Mouse (Mus musculus) embryo, embryonic 10 days (tissue): Measurements from ENCODE around the gene D430041D05Rik.
"Not testable (repeated sequence)": the region's sequence is repeated elsewhere in the genome, so short reads cannot be mapped to it uniquely, and the experiment has no call there.

Source experiments
- DNase-seq: peaks from one replicate; pipeline ENCODE4 v3.0.0-alpha.2; 2015; ENCODE audit warnings: low spot score

D430041D05Rik gene

GRCm38 (mm10) chr2:104117173-104117572 is 293.6 kb downstream of the D430041D05Rik start:
- DNase-seq, result not testable (repeated sequence)

GRCm38 (mm10) chr2:104114898-104115297 is 295.9 kb downstream of the D430041D05Rik start:
- no peak for DNase-seq

GRCm38 (mm10) chr2:104113563-104113962 is 297.2 kb downstream of the D430041D05Rik start:
- not testable (repeated sequence) for DNase-seq

DNA sequence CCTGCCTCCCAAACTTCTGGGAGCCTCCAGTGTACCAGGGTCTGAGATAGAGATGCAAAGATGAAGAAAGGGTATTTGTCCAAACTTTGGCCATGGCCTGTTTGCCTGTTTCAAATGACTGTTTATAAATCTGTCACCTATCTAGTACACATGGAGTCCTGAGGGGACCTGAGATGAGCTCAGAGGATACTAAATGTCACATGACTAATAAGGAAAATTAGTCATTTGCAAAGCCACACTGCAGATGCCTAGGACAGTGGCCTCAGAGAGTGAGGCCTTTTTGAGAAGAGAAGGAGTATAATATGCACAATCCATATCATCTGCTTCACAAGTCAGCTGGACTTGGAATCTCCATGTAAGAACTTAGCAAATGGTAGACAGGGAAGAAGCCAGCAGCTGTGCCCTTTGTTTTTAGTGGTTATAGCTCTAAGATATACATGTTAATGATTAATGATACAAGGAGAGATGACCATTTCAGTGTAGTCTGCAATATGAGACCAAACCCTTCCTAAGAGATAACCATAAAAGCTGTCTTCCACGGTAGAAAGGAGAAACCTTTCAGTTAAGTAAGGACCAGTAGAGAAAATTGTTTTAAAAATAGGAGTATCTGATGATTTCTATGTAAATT is 299.5 kb downstream of the D430041D05Rik start:
- DNase-seq, result not testable (repeated sequence)

- DNase-seq, result no peak
These were observed 300.8 kb downstream of the D430041D05Rik start for GRCm38 (mm10) chr2:104110031-104110430.

DNA sequence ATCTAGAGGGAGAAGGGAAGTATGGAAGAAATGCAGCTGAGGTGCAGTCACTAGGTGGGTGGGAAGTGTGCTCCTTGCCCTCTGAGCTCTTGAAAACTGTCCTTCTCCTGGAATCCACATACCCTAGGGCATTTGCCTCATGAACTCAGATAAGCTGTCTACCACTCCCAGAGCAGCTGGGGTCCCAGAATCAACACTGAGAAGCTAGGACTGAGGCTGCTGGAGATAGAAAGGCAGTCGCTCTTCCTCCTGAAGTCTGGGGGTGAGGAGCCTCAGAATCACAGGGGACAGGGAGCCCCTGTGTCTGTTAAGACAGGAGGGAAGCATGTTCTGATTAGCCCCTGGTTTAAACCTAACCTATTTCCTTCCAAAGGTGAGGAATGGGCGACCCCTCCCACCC is 301.3 kb downstream of the D430041D05Rik start:
- no peak for DNase-seq

GRCm38 (mm10) chr2:104109021-104109420 is 301.8 kb downstream of the D430041D05Rik start:
- DNase-seq, result not testable (repeated sequence)

DNA sequence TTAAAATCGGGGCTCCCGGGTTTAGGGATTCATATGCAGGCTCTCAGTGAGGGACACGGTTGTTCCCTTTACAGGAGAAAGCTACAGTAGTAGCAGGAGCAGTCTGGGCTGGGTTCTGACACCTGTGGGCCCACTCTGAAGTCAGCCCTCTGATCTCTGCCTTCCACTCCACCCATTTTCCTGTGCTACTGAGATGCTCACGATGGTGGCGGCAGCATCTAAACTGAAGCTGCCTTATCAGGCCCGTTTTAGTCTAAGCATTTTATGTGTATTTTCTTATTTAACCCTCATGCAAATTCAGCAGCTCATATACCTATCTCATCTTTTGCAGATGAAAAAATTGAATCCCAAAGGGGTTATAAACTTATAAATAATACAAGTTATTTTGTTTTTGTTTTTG is 306.0 kb downstream of the D430041D05Rik start:
- no peak for DNase-seq

DNA sequence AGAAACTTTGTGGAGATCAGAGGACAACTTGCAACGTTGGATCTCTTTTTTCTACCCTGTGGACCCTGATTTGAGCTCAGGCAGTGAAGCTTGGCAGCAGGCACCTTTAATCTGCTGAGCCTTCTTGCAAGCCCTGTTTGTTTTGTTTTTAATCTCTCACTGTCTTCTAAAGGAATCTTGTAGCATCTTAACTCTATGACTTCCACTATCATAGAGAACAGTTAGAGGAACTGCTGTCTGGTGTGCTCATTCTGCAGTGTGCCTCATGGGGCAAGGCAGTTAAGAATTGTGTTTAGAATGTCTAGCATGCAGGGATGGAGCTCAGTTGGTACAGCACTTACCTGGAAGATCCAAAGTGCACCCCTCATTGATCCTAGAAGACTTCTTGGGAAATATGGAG is 310.9 kb downstream of the D430041D05Rik start:
- no peak for DNase-seq

DNA sequence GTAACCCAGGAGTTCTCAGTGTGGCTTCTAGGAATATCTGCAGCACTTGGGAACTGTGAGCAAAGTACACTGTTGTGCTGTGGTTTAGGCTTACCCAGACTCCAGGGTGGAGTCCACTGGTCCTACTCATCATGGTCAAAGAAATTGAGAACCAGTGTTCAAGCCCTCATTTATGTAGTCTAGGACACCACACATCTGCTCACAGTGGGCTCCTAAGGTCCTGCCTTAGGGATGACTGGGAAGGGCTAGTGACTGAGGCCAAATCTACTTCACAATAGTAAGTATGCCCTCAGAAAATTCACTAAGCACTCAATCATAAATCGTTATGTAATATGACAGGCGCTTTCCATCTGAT is 311.6 kb downstream of the D430041D05Rik start:
- DNase-seq, result no peak

DNA sequence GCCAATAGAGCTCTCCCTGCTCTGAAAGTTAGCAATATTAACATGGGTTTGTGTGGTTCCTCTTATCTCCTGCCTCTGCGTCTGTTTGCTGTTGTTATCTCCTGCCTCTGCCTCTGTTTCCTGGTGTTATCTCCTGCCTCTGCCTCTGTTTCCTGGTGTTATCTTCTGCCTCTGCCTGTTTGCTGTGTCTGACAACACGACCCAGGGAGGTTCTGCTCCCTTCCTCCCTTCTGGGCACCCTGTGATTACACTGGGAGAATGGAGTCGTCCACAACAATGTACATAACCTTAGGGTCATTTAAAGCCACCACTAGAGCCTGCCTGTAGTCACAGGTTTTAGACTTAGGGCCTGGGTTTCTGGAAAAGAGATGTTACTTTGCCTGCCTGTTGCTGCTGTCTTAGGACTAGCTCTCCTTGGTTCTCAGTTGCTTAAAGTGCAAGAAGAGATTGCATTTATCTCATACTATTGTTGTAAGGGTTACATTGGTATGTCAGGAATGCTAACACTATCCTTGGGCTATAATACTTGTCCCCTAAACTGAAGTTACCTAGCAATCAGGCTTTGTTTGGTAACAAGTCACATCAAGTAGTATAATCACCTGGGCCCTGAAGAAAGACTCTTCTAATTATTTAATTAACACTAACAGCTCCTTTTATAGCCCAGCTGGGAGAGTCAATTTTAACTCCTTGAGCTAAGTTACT is 312.1 kb downstream of the D430041D05Rik start:
- DNase-seq, result no peak

- not testable (repeated sequence) for DNase-seq
These were observed 313.4 kb downstream of the D430041D05Rik start for GRCm38 (mm10) chr2:104097396-104097795.

DNA sequence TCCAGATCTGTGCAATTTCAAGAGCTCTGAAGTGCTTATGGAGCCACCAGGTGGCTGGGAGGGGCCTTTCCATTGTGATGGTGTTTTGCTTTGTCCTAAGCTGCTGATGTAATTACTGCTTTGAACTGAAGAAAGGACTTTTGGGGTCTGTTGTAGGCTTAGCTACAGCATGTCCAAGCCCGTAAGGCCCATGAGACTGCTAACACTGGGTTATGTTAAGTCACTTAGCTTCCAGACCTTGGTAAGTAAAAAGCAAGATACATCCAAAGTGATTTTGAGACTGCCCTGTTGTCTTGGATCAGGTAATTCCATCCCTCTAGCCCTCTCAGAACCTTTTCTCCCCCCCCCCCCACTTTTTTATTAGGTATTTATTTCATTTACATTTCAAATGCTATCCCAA is 314.0 kb downstream of the D430041D05Rik start:
- not testable (repeated sequence) for DNase-seq

DNA sequence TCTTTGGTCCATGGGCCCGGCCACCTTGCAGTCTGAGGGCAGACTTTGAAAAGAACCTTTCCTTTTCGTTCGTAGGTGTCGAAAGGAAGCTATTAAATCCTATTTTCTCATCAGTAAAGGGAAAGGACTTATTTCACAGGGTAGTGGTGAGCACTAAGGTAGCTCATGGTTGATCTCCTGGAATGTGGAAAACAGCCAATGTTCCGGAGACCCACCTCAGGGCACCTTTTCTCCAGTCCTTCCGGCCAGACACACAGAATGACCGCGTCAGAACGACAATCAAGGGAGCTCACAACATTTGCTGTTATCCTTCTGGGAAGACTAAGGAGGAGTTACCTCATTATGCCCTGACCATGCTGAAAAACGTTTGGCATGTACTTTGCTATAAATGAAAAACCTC is 314.6 kb downstream of the D430041D05Rik start:
- no peak for DNase-seq

DNA sequence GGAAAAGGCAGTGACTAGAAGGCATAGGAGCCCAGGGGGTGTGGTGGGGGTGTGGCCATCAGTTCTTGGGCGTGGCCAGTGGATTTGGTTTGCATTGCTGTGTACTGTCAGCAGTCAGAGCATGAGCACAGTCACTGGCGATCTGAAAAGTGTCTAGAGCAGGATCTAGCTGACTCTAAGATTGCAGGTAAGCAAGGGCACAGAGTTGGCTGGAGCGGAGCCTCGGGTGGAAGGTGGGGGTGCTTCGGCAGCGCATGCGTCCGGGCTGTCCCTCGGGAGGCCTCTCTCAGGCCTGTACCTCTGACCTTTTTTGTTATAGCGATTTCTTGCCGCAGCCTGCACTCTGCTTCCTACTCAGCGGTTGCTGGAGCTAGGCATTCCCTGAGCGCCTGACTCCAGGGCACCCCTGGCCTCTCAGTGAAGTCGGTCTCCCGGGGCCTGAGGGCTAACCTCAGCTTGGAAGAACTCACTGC is 315.0 kb downstream of the D430041D05Rik start, which contains the start of gene Cd59a:
TSS of gene Cd59a (plus strand) at position 61 of the 473 bp plus-strand sequence.
- DNase-seq, result peak; percentile 86

GRCm38 (mm10) chr2:104093305-104093704 is 317.5 kb downstream of the D430041D05Rik start:
- no peak for DNase-seq
